Mouse (Mus musculus): ENCODE results near the gene Mrps35. TPM values are rescaled to one million over a fixed set of nuclear protein-coding genes. Genes with fewer than 3 reads are reported as not detected.

Gene Mrps35
- total RNA-seq, 2 experiments from 2014 or later: 37.4 to 52.4 TPM

DNA sequence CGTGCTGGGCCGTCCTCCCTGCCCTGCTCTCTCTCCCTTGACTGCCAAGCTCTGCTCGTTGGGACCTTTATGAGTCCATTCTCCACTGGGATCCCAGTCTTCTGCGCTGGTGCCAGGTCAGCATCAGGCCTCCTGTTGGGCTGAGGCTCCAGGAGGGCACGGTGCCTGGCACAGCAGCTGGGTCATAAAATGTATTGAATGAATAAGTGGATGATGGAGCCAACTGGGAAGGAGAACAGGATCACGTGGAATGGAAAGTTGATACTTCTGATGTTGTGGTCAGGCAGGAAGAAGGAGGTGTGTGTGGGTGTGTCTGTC lies 22.3 kb downstream of the Mrps35 start:
- Histone ChIP-seq H3K27ac (peak overlapping the region; percentile 73), H3K4me3 (no peak overlapping the region)
- no peak for TF ChIP-seq CTCF (IDR thresholded peaks at IDR 0.05)
- peak; percentile 94 for DNase-seq
- intact Hi-C loops (cut with DNase I): no loop called here

GRCm38 (mm10) chr6:147075808-147076387 lies 33.3 kb downstream of the Mrps35 start:
- intact Hi-C loops (cut with DNase I): no loop called here
- no peak overlapping the region for H3K27ac ChIP-seq
- no peak for TF ChIP-seq CTCF (IDR thresholded peaks at IDR 0.05)
- H3K4me3 ChIP-seq: no peak overlapping the region
- DNase-seq: no peak

GRCm38 (mm10) chr6:147076878-147077277 lies 34.3 kb downstream of the Mrps35 start:
- no peak overlapping the region for H3K27ac ChIP-seq
- intact Hi-C loops (cut with DNase I): no loop called here
- no peak for TF ChIP-seq CTCF (IDR thresholded peaks at IDR 0.05)
- no peak for DNase-seq
- H3K4me3 ChIP-seq: no peak overlapping the region

- Histone ChIP-seq H3K27ac (no peak overlapping the region), H3K4me3 (no peak overlapping the region)
- no peak for DNase-seq
- TF ChIP-seq CTCF (IDR thresholded peaks at IDR 0.05): no peak
- intact Hi-C loops (cut with DNase I): no loop called here
Measured at GRCm38 (mm10) chr6:147079919-147080318, 37.4 kb downstream of the Mrps35 start.

DNA sequence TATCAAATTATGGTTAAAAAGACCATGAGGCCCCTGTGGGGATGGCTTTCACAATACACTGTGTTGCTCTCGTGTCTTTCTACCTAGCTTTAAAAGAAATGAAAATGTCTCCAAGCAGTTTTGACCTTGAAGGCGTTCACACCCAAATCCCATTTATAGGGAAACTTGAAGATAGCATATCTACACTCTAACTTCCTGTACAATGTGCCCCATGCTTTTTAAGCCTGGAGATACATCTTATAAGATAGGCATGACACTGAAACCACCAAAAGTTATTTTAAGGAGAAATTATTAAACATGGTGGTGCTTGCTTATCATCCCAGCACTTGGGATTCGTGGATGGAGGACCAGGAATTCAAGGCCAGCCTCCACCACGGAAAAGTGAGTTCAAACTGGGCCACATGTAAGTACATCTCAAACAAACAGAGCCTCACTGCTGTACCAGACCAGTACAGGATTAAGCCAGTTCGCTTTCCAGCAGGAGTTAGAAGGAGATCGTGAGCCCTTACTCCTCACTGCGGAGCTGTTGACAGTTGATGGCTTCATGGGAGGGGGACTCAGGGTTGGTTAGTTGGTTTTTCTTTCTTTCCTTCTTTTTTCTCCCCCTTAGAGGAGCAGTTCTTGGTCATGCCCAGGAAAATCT lies 43.0 kb downstream of the Mrps35 start:
- intact Hi-C loops (cut with DNase I): no loop called here
- DNase-seq: peak; percentile 1
- H3K4me3 ChIP-seq: no peak overlapping the region
- H3K27ac ChIP-seq: no peak overlapping the region
- no peak for TF ChIP-seq CTCF (IDR thresholded peaks at IDR 0.05)

- DNase-seq: peak; percentile 34
- intact Hi-C loops (cut with DNase I): no loop called here
- peak within 1 kb of the TSS; percentile 13; the same call in 1 of the 2 replicates for H3K4me3 ChIP-seq
- no peak within 1 kb of the TSS for H3K27ac ChIP-seq
- no peak for TF ChIP-seq CTCF (IDR thresholded peaks at IDR 0.05)
Measured at GRCm38 (mm10) chr6:147086594-147087225, 44.1 kb downstream of the Mrps35 start, which contains the start of gene Mansc4. TSS of gene Mansc4 (minus strand) at chr6:147087032.

- H3K27ac ChIP-seq: no peak overlapping the region
- intact Hi-C loops (cut with DNase I): no loop called here
- peak; percentile 1 for DNase-seq
Measured at GRCm38 (mm10) chr6:147087736-147088135, 45.2 kb downstream of the Mrps35 start.

DNA sequence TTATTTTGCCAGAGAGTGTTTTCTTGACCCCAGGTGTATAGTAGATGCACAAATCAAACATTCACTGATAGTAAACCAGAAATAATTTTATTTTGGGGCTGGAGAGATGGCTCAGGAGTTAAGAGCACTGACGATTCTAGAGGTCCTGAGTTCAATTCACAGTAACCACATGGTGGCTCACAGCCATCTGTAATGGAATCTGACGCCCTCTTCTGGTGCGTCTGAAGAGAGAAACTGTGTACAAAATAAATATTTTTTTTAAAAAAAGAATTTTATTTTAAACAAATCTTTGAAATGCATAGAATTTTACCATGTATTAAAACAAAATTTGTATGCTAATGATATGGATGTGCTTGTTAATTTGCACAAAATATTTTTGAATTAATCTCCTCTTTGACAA lies 46.0 kb downstream of the Mrps35 start:
- Histone ChIP-seq H3K4me3 (no peak overlapping the region), H3K27ac (no peak overlapping the region)
- DNase-seq: peak; percentile 1
- intact Hi-C loops (cut with DNase I): no loop called here
- TF ChIP-seq CTCF (IDR thresholded peaks at IDR 0.05): peak; percentile 20; the same call in 1 of the 2 replicates

More at GRCm38 (mm10) chr6:147087736-147088135, 45.2 kb downstream of the Mrps35 start:
- no peak for TF ChIP-seq CTCF (IDR thresholded peaks at IDR 0.05)
- no peak overlapping the region for H3K4me3 ChIP-seq

- intact Hi-C loops (cut with DNase I): loop anchor here (10.0 kb wide), 1 partner anchor 255 kb away; no protein-coding TSS in a partner anchor
- H3K27ac ChIP-seq: no peak overlapping the region
- no peak for TF ChIP-seq CTCF (IDR thresholded peaks at IDR 0.05)
- peak; percentile 10 for DNase-seq
- H3K4me3 ChIP-seq: no peak overlapping the region
Measured at GRCm38 (mm10) chr6:147090191-147090590, 47.6 kb downstream of the Mrps35 start.

GRCm38 (mm10) chr6:147091136-147092120 lies 48.9 kb downstream of the Mrps35 start, which contains the start of gene Klhl42:
TSS of gene Klhl42 (plus strand) at chr6:147091379.
- peak; percentile 86 for DNase-seq
- peak within 1 kb of the TSS; percentile 91 for H3K27ac ChIP-seq
- H3K4me3 ChIP-seq: peak within 1 kb of the TSS; percentile 96
- intact Hi-C loops (cut with DNase I): loop anchor here (10.0 kb wide), 1 partner anchor 257 kb away; no protein-coding TSS in a partner anchor
- TF ChIP-seq CTCF (IDR thresholded peaks at IDR 0.05): no peak

DNA sequence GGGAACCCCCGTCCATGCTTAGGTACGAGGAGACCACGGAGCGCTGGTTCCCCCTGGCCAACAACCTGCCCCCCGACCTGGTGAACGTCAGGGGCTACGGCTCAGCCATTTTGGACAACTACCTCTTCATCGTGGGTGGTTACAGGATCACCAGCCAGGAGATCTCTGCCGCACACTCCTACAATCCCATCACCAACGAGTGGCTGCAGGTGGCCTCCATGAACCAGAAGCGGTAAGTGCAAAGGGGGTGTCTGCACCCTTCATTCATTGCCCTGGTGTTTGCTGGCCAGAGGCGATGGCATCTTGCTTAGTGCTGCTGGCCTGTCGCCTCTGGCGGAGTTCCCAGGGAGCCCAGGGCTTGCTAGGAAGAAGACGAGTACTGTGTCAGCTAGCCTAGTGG lies 49.6 kb downstream of the Mrps35 start:
- TF ChIP-seq CTCF (IDR thresholded peaks at IDR 0.05): no peak
- peak overlapping the region; percentile 96 for H3K4me3 ChIP-seq
- DNase-seq: peak; percentile 84
- intact Hi-C loops (cut with DNase I): loop anchor here (10.0 kb wide), 1 partner anchor 257 kb away; no protein-coding TSS in a partner anchor
- peak overlapping the region; percentile 91 for H3K27ac ChIP-seq

DNA sequence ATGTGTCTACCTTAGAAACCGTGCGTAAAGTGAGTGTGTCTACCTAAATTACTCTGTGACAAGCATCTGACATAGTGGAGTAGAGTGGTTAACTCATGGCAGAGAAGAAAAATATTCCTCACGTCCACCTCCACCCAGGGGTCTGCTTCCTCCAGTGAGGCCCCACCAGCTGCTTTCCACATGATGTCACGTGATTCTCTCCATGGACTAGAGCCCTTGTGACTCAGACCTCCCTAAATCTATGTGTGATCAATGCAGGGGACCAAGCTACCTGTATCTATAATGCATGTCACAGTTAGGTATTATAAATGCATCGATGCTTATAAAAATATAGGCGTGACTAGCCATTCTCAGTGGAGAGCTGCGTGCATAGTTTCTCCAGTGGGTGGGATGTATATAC lies 52.2 kb downstream of the Mrps35 start:
- no peak for TF ChIP-seq CTCF (IDR thresholded peaks at IDR 0.05)
- H3K4me3 ChIP-seq: no peak overlapping the region
- DNase-seq: no peak
- H3K27ac ChIP-seq: no peak overlapping the region
- intact Hi-C loops (cut with DNase I): loop anchor here (10.0 kb wide), 1 partner anchor 260 kb away; no protein-coding TSS in a partner anchor
